Mouse (Mus musculus): ENCODE measurements around the gene Wars2.

The Wars2 gene

DNA sequence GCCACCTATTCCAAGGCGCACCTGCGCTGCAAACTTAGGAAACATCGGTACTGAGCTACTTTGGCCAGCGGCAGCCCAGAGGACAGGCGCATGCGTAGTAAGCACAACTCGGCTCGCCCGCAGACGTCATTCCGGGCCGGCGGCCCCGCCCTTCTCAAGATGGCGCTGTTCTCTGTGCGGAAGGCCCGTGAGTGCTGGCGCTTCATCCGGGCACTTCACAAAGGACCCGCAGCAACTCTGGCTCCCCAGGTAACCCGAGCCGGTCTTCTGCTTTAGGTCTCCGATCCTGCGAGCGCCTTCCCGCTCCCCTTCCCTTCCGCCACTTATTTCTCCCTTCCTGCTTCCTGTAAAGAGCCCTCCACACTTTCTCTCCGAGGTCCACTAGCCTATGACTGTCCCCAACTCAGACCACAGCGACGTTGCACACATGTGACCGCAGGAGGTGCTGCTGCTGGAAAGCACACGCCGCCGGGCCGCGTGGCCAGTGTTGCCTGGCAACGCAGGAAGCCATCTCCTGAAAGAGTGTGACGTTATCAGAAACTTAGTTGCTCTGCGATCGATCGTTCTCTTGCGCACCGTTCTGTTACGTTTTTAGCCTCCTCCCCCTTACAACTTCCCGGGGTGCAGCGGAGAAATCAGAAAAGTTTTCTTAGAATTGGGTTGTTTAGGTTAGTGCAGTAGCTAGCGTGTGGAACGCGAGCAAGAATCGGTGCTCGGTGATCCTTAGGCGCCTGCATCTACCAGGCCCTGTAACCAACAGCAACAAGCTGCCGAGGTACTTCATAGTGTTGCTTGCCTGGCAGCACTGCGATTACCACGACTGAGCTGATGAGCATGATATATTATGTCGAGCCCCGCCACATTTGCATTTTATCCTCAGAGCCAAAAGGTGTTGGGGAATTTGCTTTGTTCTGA, at the start of gene Wars2:
Gene Wars2, plus strand, starts transcription at position 129 of the 915 bp plus-strand sequence.
- DNase-seq (ENCODE audit: low spot score), result peak; percentile 82

DNA sequence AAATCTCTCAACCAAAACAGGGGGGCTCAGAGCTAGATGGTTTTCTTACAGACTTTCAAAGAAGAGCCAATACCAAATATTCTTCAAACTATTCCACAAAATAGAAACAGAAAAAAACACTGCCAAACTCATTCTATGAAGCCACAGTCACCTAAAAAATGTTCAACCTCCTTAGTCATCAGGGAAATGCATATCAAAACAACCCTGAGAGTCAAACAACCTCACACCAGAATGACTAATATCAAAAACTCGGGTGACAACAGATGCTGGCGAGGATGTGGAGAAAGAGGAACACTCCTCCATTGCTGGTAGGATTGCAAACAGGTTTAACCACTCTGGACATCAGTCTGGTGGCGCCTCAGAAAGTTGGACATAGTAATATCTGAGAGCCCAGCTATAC, 44.1 kb upstream of the Wars2 start:
- DNase-seq (ENCODE audit: low spot score), result no peak

DNA sequence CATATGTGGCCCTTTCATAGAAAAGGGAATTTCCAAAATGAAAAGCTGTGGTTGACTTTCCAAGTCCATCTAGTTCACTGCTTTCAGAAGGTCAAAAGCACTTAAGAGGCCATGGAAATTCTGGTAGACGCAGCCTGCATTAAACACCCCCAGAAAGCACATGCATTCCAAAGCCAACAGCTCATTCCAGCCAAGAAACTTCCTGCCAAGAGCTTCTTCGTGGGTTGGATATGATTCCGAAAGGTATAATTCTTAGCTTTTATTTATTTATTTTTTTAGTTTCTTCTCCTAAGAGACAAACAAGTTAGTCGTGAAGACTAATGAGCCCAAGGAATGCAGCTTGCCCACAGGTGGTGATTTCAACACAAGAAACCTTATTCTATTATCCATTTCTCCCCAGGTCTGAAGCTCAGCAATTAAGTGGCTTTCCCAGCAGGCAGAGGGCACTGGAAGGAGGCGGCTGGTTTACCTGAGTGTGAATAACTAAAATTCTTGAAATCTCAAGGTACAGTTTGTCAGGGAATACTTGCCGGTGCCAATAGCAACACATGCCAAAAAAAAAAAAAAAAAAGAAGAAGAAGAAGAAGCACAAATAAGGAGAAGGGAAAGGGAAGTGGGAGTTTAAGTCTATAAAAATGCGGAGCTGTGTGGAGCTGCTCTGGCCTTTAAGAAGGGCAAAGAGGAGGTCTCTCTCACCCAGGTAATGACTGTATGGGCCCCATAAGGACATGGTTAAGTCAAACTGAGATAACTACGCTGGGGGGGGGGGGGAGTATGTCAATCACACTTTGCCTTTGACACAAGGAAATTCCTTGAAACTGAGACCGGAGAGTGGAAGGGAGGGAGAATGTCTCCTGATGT, 30.3 kb upstream of the Wars2 start:
- DNase-seq (ENCODE audit: low spot score), result no peak

- no peak for DNase-seq (ENCODE audit: low spot score)
Measured at GRCm38 (mm10) chr3:99111214-99111608, 29.7 kb upstream of the Wars2 start.

- DNase-seq (ENCODE audit: low spot score), result no peak
Measured at GRCm38 (mm10) chr3:99113266-99113837, 27.5 kb upstream of the Wars2 start.

DNA sequence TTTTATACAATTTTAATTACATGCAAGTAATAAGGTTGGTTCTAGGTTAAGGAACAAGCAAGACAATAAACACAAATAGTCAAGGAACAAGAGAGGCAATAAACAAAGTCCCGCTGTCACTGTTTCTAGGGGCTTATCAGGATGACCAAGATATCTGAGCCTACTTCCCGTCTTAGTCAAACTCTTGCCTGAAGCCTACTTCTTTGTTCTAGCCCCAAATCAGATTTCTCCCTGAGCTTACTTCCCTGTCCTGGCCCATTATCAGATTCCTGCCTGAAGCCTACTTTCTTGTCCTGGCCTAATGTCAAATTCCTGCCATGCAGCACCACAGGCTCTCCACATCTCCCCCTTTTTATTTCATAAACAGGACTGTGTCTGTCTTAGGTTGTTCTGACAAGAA, 19.9 kb upstream of the Wars2 start:
- DNase-seq (ENCODE audit: low spot score), result no peak

DNA sequence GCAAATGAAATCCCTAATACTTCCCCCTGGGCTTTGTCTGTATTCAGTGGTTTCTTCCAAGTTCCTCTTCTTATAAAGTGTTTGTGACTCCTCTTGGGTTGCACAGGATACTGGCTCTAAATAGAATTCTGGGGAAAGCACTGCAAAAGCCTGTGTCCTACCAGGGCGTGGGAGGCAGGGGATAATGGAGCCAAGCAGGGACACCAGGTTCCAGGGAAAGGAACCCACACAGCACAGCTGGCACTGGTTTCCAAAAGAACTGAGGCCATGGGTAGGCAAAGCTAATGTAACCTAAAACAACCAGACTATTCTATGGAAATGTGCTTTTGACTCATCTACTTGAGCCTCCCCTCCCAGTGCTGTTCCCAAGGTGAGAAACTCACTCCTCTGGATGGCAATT, 10.3 kb upstream of the Wars2 start:
- DNase-seq (ENCODE audit: low spot score), result no peak

DNA sequence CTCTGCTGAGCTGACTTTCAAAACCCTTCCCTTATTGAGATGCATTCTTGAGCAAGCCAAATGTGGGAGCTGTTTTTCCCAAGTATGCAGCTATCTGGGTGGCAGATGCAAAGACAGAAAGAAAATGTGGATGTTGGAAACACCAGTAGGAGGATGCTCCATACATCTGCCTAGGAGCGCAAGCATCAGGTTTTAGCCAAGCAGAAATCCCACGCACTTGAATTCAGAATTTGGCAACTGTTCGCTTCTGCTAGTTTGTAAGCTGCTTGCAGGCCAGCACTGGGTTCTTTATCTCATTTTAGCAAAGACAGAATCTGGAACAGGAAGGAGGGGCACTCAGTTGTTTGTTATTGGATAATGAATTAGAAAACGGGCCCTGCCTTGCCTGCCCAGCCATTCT, 8.9 kb upstream of the Wars2 start:
- DNase-seq (ENCODE audit: low spot score), result no peak

DNA sequence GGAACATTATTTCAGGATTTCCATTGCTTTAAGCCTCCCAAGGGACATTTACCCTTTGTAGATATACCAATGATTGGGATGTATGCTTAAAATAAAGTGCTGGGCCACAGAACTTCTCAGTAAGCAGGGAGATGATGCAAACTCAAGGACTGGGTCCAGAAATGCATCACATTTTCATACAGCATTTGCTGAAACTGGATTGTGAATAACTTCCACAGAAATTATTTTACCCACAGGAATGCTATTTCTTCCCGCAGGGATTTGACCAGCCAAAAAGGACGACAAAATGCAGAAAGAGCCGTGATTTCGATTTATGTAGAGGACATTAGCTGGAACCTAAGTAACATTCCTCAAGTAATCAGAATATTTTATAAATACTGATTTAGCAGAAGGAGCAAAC, 7.0 kb upstream of the Wars2 start:
- DNase-seq (ENCODE audit: low spot score), result no peak

DNA sequence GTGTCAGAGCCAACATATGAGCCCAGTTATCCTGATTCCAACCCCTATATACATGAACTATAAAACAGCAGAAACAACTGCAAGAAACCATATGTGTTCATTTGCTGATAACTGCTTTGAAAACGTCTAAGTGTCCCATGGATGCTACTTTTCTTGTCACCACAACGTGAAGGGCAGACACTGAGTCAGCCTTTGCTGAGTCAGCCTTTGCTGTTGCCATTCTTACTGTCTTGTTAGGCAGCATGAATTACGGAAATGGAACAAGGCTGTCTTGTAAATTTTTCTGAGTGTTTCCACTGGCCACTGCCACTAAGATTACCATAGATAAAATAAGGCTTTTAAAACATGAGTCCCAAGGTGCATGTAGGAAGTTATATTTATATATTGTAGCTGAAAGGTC, 7.0 kb downstream of the Wars2 start:
- no peak for DNase-seq (ENCODE audit: low spot score)

GRCm38 (mm10) chr3:99149035-99149434, 8.2 kb downstream of the Wars2 start:
- DNase-seq (ENCODE audit: low spot score), result no peak

- DNase-seq (ENCODE audit: low spot score), result no peak
Measured at GRCm38 (mm10) chr3:99156286-99156685, 15.4 kb downstream of the Wars2 start.

DNA sequence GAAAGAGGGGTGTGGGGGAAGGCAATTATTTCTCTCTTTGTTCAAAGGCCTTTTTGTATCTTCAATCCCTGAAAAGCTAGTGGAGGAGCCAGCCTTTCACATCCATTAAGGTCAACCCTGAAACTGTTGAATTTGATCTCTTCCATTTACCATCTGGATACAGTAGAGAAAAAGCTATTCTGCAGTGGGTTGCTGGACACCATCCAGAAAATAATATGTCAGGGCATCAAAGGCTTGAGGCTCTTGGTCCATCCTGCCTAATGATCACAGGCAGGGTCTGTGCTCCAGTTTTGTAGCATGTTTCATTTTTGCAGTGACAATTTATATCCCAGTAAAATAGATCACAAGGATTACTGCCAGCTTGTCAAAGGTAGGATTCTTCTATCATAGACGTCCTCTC, 16.1 kb downstream of the Wars2 start:
- no peak for DNase-seq (ENCODE audit: low spot score)

DNA sequence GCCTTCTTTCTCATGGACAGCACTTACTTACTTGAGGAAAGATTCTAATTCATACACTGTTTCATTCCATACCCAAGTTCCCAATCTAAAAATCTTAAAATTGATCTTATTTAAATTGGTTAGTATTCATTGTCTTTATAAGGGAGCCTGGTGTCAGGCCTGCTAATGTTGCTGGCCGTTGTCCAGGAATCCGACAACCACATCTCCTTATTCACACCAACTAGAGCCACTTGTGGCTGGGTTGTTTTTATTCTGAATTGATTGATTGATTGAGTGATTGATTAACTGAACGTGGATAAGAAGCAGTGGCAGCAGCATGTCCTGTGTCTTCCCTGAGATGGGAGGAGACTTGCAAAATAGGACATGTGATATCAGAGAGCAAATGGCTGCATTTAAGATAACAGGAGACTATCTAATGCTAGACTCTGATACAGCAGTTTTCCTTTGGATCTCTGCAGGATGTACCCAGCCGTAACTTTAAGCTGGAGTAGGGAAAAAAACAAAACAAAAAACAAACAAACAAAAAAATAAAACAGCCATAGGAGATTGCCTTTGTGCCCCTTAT, 16.7 kb downstream of the Wars2 start:
- DNase-seq (ENCODE audit: low spot score), result no peak

- DNase-seq (ENCODE audit: low spot score), result no peak
Measured at GRCm38 (mm10) chr3:99160016-99160415, 19.1 kb downstream of the Wars2 start.

- DNase-seq (ENCODE audit: low spot score), result no peak
Measured at GRCm38 (mm10) chr3:99162191-99162590, 21.3 kb downstream of the Wars2 start.

DNA sequence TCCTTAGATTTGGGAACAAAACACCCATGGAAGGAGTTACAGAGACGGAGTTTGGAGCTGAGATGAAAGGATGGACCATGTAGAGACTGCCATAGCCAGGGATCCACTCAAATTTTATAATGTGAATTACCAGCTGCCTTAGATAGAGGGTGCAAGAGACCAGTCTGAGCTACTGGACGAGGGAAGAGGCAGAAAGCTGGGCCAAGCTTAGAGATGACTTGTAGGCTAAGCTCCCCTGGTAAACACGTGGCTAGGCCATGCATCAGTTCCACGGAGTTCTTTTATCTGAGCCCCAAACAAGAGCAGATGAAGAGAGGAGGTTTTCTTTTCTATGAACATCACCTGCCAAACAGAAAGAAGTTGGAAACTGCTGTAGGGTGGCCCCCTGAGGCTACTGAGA, 26.9 kb downstream of the Wars2 start:
- DNase-seq (ENCODE audit: low spot score), result no peak

DNA sequence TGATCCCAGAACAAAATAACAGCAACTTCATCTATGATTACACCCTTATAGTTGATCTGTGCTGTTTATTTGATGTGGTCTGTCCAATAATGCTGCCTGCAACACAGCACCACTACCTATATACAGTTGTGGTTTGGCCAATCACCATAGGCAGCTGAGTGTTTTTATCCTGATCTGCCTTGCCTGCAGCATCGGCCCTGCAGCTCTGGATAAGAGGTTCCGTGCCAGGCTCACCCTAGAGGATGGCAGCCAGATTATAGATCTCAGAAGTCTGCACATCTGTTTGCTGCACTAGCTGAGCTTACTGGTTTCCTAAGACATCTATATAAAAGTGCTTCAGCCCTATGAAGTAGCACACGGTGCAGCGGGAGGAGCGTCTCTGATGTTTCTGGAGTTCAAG, 32.3 kb downstream of the Wars2 start:
- peak; percentile 6 for DNase-seq (ENCODE audit: low spot score)

DNA sequence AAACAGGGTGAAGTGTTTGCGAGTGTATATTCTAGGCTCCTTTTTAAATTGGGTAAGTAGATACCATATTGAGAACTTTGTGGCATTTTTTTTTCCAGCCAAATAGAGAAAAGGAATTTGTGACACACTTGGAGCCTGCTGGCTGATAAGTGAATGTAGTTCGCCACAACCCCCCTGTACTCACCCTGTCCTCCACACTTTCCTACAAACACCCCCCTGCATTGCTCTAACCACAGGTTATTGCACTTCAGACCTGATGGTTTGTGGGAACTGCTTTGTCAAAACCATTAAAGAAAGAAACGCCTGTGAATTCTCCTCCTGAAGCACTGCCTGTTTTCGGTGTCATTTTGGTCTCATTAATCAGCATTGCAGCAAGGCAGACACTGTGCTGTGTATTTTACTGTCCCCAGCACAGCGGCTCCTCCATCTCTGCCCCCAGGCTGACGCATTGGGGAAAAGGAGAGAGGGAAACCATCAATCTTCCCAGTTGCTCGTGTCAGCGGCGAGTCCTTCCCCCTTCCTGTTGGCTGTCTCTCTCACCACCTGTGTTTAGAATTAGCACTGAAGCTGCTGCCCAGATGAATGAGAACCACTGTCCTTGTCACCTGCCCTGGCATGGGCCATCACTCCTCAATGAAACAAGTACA, 33.9 kb downstream of the Wars2 start:
- no peak for DNase-seq (ENCODE audit: low spot score)

DNA sequence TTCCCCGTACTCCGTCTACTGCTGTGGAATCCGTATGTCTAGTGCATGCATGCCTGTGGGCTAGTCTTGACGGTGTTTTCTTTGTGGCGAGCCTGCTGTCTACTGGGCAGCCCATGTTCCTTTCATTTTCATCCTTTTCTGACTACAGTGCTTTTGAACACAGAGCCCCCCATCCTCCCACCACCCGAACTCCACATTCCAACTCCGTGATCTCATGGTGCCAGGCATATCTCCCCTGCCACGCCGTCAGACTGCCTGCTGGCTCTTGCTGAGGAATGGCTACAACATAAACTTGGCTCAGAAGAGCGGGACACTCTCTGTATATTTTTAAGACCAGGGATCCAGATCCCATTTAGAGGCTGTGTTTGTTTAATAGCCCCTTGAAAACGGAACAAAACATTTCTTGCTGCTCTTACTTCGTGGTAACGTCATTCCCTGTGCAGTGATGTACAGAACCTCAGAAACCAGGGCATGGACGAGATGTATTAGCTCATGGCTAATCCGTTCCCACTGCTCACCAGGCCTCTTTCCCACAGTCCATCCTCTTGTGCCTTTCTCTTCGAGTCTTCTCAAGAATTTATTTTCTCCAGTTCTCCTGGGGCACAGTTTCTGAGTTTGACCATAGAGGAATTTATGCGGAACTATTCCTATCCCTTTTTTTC, 42.6 kb downstream of the Wars2 start:
- no peak for DNase-seq (ENCODE audit: low spot score)

DNA sequence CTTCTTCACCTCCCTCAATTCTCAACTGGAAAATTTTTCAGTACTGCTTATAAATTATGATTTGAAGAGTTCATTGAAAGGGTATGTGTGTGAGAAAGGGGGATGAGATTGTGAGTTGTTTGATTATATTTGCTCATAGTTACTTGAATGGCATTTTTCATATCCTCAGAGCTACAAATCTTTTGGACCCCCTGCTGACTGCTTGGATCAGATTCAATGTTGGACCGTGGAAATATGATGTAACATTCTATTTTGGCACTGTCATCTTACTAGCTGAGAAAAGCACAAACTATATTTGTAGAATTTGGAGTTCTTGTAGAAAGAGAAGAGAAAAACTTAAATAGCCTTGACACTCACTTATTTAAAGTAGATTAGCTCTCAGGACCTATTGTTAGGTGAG, 43.5 kb downstream of the Wars2 start:
- DNase-seq (ENCODE audit: low spot score), result no peak
